Comparison of ENCODE assay signal across 8 mouse cellular contexts in the genomic region with DNA sequence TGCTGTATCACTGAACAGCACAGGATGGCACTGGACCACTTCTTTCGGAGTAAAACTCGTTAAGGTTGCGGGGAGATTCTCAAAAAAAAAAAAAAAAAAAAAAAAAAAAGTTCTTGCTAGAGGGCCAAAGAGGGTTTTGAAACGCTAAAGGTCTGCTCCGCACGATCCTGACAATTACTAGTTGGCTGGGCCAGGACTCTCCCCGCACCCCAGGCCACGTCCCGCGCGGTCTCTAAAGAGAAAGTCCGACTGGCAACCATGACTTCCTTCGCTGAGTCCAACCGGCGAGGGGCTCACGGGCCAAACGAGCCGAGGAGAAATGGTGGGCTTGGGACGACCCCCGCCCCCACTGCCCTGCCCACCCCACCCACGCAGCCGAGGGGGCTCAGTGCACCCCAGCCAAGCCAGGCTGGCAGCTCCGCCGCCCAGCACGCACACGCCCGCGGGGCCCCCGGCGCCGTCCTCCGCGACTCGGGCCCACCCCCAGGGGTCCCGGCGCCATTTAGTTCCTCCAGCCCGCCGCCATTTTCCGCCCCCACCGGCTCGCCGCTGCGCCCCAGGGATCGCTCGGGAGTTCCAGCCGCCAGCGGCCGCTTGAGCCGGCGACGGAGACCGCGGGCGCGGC. TPM values are rescaled to one million over a fixed set of nuclear protein-coding genes. Genes with fewer than 3 reads are reported as not detected.
DNase-seq lines count a peak whose midpoint lies in the region; ATAC-seq and TF ChIP-seq lines count a peak whose summit lies in the region.

No protein-coding gene starts in this region.

- peak; percentile 71 for ATAC-seq in embryonic facial prominence, embryonic 14.5 days (ENCODE audit: low read depth)
- peak; percentile 62 for ATAC-seq in stomach, embryonic 14.5 days (ENCODE audit: insufficient number of reproducible peaks, insufficient read depth, low FRiP score, low read depth)

- H3K4me1 ChIP-seq in embryonic facial prominence, embryonic 14.5 days (ENCODE audit: control insufficient read depth, insufficient read depth, low read length), result peaks cover 4% of the 10 kb centered on the region
- peaks cover 13% of the 10 kb centered on the region for H3K4me1 ChIP-seq in hindbrain, embryonic 10.5 days (replicated peaks)
- H3K4me1 ChIP-seq in stomach, embryonic 14.5 days (ENCODE audit: control insufficient read depth, insufficient read depth, low read length), result 0 out of 2 replicates have a peak, but pooled peaks cover 4% of the 10 kb centered on the region

- H3K9me3 ChIP-seq in embryonic facial prominence, embryonic 14.5 days (ENCODE audit: control insufficient read depth, low read length), result no peaks in the 10 kb centered on the region
- H3K9me3 ChIP-seq in hindbrain, embryonic 10.5 days, result no peaks in the 10 kb centered on the region
- H3K9me3 ChIP-seq in stomach, embryonic 14.5 days (ENCODE audit: control insufficient read depth, low read depth, low read length), result no peaks in the 10 kb centered on the region

- no peak for TF ChIP-seq CTCF in layer of hippocampus, adult 2 months (conservative IDR thresholded peaks at IDR 0.05)

- intact Hi-C loops in left cerebral cortex, postnatal 4 days (cut with DNase I), result loop anchor here (10.0 kb wide), 2 partner anchors 104 to 1474 kb away; a partner anchor contains a TSS

- no peaks in the 10 kb centered on the region for H3K36me3 ChIP-seq in embryonic facial prominence, embryonic 14.5 days (ENCODE audit: control insufficient read depth, insufficient read depth, low read length)
- peaks cover 20% of the 10 kb centered on the region; the same call in 1 of the 2 replicates for H3K36me3 ChIP-seq in hindbrain, embryonic 10.5 days
- H3K36me3 ChIP-seq in macrophage (ENCODE audit: inconsistent target), result no peaks in the 10 kb centered on the region
- H3K36me3 ChIP-seq in stomach, embryonic 14.5 days (ENCODE audit: control insufficient read depth, insufficient read depth, low read length), result no peaks in the 10 kb centered on the region

- peak overlapping the region; percentile 92 for H3K4me3 ChIP-seq in embryonic facial prominence, embryonic 14.5 days (ENCODE audit: low read depth, low read length)
- H3K4me3 ChIP-seq in hindbrain, embryonic 10.5 days, result peak overlapping the region; percentile 94
- H3K4me3 ChIP-seq in layer of hippocampus, adult 2 months, result peak overlapping the region; percentile 83
- peak overlapping the region; percentile 63 for H3K4me3 ChIP-seq in macrophage (ENCODE audit: inconsistent target)
- H3K4me3 ChIP-seq in stomach, embryonic 14.5 days (ENCODE audit: low read depth, low read length), result peak overlapping the region; percentile 90

- peak overlapping the region; percentile 58 for H3K4me2 ChIP-seq in embryonic facial prominence, embryonic 14.5 days (ENCODE audit: low read depth, low read length)
- peak overlapping the region; percentile 64 for H3K4me2 ChIP-seq in stomach, embryonic 14.5 days (replicated peaks; ENCODE audit: low read depth, low read length)

- H3K9ac ChIP-seq in embryonic facial prominence, embryonic 14.5 days (ENCODE audit: low read depth, low read length), result peak overlapping the region; percentile 98
- peak overlapping the region; percentile 99 for H3K9ac ChIP-seq in stomach, embryonic 14.5 days (replicated peaks; ENCODE audit: low read depth, low read length)

- peak; percentile 73 for DNase-seq in left cerebral cortex, postnatal 4 days
- DNase-seq in left cerebral cortex, adult 9 months (ENCODE audit: low spot score in 2 of 2), result no peak
- DNase-seq in R1 (ENCODE audit: low read depth, low spot score), result peak; percentile 51
- peak; percentile 36 for DNase-seq in embryonic facial prominence, embryonic 14.5 days (ENCODE audit: low spot score)
- DNase-seq in hindbrain, embryonic 10.5 days (ENCODE audit: low spot score), result peak; percentile 72
- DNase-seq in layer of hippocampus, adult 2 months (ENCODE audit: low spot score in 2 of 2), result peak; percentile 10 to 12

- peak overlapping the region; percentile 100 for H3K27ac ChIP-seq in embryonic facial prominence, embryonic 14.5 days (replicated peaks; ENCODE audit: low read depth, low read length)
- peak overlapping the region; percentile 99 for H3K27ac ChIP-seq in hindbrain, embryonic 10.5 days
- H3K27ac ChIP-seq in layer of hippocampus, adult 2 months, result peak overlapping the region; percentile 98
- peak overlapping the region; percentile 42 for H3K27ac ChIP-seq in macrophage
- H3K27ac ChIP-seq in stomach, embryonic 14.5 days (ENCODE audit: low read length), result peak overlapping the region; percentile 100

- H3K27me3 ChIP-seq in embryonic facial prominence, embryonic 14.5 days (replicated peaks; ENCODE audit: control insufficient read depth, insufficient read depth, low read length), result no peaks in the 10 kb centered on the region
- H3K27me3 ChIP-seq in hindbrain, embryonic 10.5 days (ENCODE audit: insufficient read depth, poor library complexity, severe bottlenecking), result no peaks in the 10 kb centered on the region
- H3K27me3 ChIP-seq in stomach, embryonic 14.5 days (ENCODE audit: control insufficient read depth, insufficient read depth, low read length), result no peaks in the 10 kb centered on the region

- WGBS in embryonic facial prominence, embryonic 14.5 days, result 2% methylated on average over 26 of the region's 55 CpGs
- WGBS in hindbrain, embryonic 10.5 days, result under 1% methylated on average over 55 of the region's 55 CpGs
- WGBS in macrophage (ENCODE audit: missing documents), result under 1% methylated on average over 42 of the region's 55 CpGs
- under 1% methylated on average over 49 of the region's 55 CpGs for WGBS in stomach, embryonic 14.5 days

- H3K79me2 ChIP-seq in macrophage (ENCODE audit: inconsistent target), result peaks cover 51% of the 10 kb centered on the region

RNA-seq across cellular contexts. Expression of a gene that starts 0.6 kb away (rescaled TPM):
- total RNA-seq in left cerebral cortex, postnatal 4 days (2021), result 10 to 100 TPM; 52.7 to 58.7 TPM
- 50.0 and 53.8 TPM in 2 replicates for polyA plus RNA-seq in embryonic facial prominence, embryonic 14.5 days (2014; fragmentation: Nextera tagmentation; extraction: Ambion mirVana)
- polyA plus RNA-seq in hindbrain, embryonic 10.5 days (2016; fragmentation: Nextera tagmentation; extraction: Ambion mirVana), result 54.9 and 61.2 TPM in 2 replicates
- 10 to 100 TPM; 55.9 to 64.2 TPM for total RNA-seq in layer of hippocampus, adult 2 months (2021)
- total RNA-seq in macrophage (2018; cell fraction: chromatin; rRNA removed), result 100 to 1,000 TPM; 142 to 253 (median 190) TPM
- total RNA-seq in macrophage (2018; cell fraction: cytosol; rRNA removed), result 10 to 100 TPM; 10.1 to 22.5 (median 14.3) TPM
- total RNA-seq in macrophage (2018; cell fraction: nucleus; rRNA removed), result 100 to 1,000 TPM in 14 of 26 experiments, 10 to 100 TPM in 12; 64.1 to 214 (median 111) TPM
- polyA plus RNA-seq in macrophage (2018), result 14.0 to 20.3 TPM (median 17.0 TPM) in 3 replicates
- polyA plus RNA-seq in stomach, embryonic 14.5 days (2014; fragmentation: Nextera tagmentation; extraction: Ambion mirVana), result 54.7 and 60.4 TPM in 2 replicates

Comparison
In these comparisons a context has a peak if more than half of its experiments do, and no peak if none do; other contexts are left out.
1. DNase-seq: peak in left cerebral cortex, postnatal 4 days (single experiment), R1 (single experiment), embryonic facial prominence, embryonic 14.5 days (single experiment), hindbrain, embryonic 10.5 days (single experiment) and layer of hippocampus, adult 2 months (2 of 2); none in left cerebral cortex, adult 9 months (0 of 2).
2. H3K27ac ChIP-seq: peak in every context shown above with its lines; median percentile 100 in embryonic facial prominence, embryonic 14.5 days; 100 in stomach, embryonic 14.5 days; 99 in hindbrain, embryonic 10.5 days; 98 in layer of hippocampus, adult 2 months; 42 in macrophage.
3. Peak in every context shown above with its lines, with median percentiles within 50 percentile points of each other: H3K4me3 ChIP-seq.